Mouse (Mus musculus) embryo, embryonic 10.5 days (tissue): ENCODE data around the gene Ndc1.

Experiments used
- DNase-seq: peaks from one replicate; pipeline ENCODE4 v3.0.0-alpha.2; 2015; ENCODE audit warnings: low spot score

Gene Ndc1

GRCm38 (mm10) chr4:107442891-107443483, 75.4 kb downstream of the Ndc1 start:
- no peak for DNase-seq

GRCm38 (mm10) chr4:107443621-107444020, 76.0 kb downstream of the Ndc1 start:
- no peak for DNase-seq

GRCm38 (mm10) chr4:107448481-107448880, 80.9 kb downstream of the Ndc1 start:
- no peak for DNase-seq

GRCm38 (mm10) chr4:107449519-107449918, 81.9 kb downstream of the Ndc1 start:
- DNase-seq = no peak

- no peak for DNase-seq
Measured at GRCm38 (mm10) chr4:107452266-107453015, 84.9 kb downstream of the Ndc1 start.

- DNase-seq = peak; percentile 95
Measured at GRCm38 (mm10) chr4:107453141-107453984, 85.8 kb downstream of the Ndc1 start.

- peak; percentile 71 for DNase-seq
Measured at GRCm38 (mm10) chr4:107457602-107458001, 90.0 kb downstream of the Ndc1 start.

- DNase-seq = no peak
Measured at GRCm38 (mm10) chr4:107458907-107459306, 91.3 kb downstream of the Ndc1 start.

GRCm38 (mm10) chr4:107459461-107459860, 91.9 kb downstream of the Ndc1 start:
- no peak for DNase-seq

GRCm38 (mm10) chr4:107460468-107460867, 92.9 kb downstream of the Ndc1 start:
- DNase-seq = peak; percentile 78
